Mouse (Mus musculus): ENCODE results near the gene Gm47996. TPM values are rescaled to one million over a fixed set of nuclear protein-coding genes. Genes with fewer than 3 reads are reported as not detected.

Gene Gm47996
- polyA plus RNA-seq, 1 experiment from 2014 or later, result not detected

DNA sequence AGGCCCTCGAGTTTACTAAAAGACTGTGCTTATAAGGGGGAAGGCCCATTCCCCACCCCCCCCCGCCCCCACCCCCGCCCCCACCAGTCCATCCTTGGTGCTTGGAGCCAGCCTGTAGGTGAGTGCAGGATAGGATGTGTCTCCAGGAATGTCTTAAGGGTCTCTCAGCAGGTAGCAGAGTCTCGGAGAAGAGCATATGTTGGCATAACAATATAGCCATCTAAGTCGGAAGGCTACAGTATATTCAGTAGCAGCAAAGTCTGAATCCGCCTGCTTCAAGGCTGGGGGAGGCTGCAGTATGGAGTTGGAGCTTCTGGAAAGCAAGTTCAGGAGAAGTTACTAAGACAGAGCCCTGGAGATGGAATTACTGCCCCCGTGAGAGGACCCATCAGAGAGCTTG is 10.2 kb downstream of the Gm47996 start:
- no peaks in the 10 kb centered on the region for H3K27me3 ChIP-seq (ENCODE audit: control insufficient read depth, insufficient read depth, low read length)
- ATAC-seq (ENCODE audit: low FRiP score), result no peak
- no peaks in the 10 kb centered on the region for H3K4me1 ChIP-seq (replicated peaks; ENCODE audit: control insufficient read depth, insufficient read depth, low read length)
- no peak overlapping the region for H3K27ac ChIP-seq
- H3K9me3 ChIP-seq (ENCODE audit: control insufficient read depth, low read length), result no peaks in the 10 kb centered on the region
- H3K36me3 ChIP-seq (replicated peaks; ENCODE audit: control insufficient read depth, insufficient read depth), result no peaks in the 10 kb centered on the region
- no peak overlapping the region for H3K4me2 ChIP-seq (replicated peaks)
- no peak overlapping the region for H3K9ac ChIP-seq
- H3K4me3 ChIP-seq (replicated peaks; ENCODE audit: low read length), result no peak overlapping the region
- 74% methylated on average over 7 of the region's 7 CpGs for WGBS
- no peak for DNase-seq (ENCODE audit: low spot score)

DNA sequence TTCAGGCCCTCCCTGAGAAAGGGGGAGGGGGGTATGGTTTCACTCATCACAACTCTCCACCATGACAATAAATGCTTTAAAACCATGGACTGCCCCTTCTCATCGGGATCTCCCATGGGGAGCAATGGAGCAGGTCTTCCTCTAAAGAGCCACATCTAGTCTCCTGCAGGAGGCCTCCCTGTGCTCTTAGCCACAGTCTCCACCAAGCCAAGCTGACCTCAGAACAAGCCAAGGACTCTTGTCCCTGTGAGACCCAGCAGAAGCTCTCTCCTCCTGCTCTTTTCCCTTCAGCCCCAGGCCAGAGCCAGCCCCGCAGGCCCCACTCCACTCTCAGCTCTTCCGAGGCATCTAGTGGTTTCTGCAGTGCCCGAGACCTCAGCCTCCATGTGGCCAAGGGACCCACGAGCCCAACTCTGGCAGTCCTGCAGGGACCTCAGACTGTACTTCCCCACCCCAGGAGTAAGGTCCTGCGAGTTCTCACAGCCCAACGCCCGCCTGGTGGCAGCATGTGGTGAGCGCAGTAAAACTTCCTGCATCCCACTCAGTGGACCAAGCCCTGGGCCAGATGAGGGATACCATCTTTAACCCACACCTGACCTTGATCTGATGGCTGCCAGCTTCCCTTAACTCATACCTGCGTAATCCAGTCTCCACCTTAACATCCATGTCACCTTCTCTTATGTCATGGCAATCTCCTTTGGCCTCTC is 12.8 kb downstream of the Gm47996 start:
- H3K9me3 ChIP-seq (ENCODE audit: control insufficient read depth, low read length), result no peaks in the 10 kb centered on the region
- H3K27ac ChIP-seq, result no peak overlapping the region
- H3K36me3 ChIP-seq (replicated peaks; ENCODE audit: control insufficient read depth, insufficient read depth), result no peaks in the 10 kb centered on the region
- WGBS, result 90% methylated on average over 10 of the region's 10 CpGs
- no peak for ATAC-seq (ENCODE audit: low FRiP score)
- no peak overlapping the region for H3K4me2 ChIP-seq (replicated peaks)
- no peaks in the 10 kb centered on the region for H3K4me1 ChIP-seq (replicated peaks; ENCODE audit: control insufficient read depth, insufficient read depth, low read length)
- no peak for DNase-seq (ENCODE audit: low spot score)
- no peak overlapping the region for H3K9ac ChIP-seq
- no peak overlapping the region for H3K4me3 ChIP-seq (replicated peaks; ENCODE audit: low read length)
- no peaks in the 10 kb centered on the region for H3K27me3 ChIP-seq (ENCODE audit: control insufficient read depth, insufficient read depth, low read length)

DNA sequence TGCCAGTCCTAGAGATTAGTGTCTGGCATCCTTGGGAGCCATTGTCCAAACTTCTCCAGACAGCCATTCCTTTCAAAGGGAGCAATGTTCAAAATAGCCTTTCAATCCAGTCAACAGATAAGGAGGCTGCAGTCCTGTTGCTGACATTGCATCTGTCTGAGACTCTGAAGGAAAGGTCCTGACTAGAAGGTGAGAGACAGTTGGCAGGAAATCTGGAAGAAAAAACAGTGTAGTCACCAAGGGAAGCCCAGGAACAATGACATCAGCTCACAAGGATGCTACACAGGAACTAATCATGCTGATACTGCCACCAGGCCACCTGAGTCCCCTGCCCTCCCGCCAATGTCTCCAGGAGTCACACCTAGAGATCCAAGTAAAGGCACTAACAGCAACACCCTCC is 13.4 kb downstream of the Gm47996 start:
- Histone ChIP-seq H3K9ac (no peak overlapping the region), H3K4me1 (replicated peaks; ENCODE audit: control insufficient read depth, insufficient read depth, low read length) (no peaks in the 10 kb centered on the region), H3K36me3 (replicated peaks; ENCODE audit: control insufficient read depth, insufficient read depth) (no peaks in the 10 kb centered on the region), H3K4me3 (replicated peaks; ENCODE audit: low read length) (no peak overlapping the region), H3K9me3 (ENCODE audit: control insufficient read depth, low read length) (no peaks in the 10 kb centered on the region), H3K27me3 (ENCODE audit: control insufficient read depth, insufficient read depth, low read length) (no peaks in the 10 kb centered on the region), H3K4me2 (replicated peaks) (no peak overlapping the region), H3K27ac (no peak overlapping the region)
- DNase-seq (ENCODE audit: low spot score) (no peak), ATAC-seq (ENCODE audit: low FRiP score) (no peak)
- WGBS, result 77% methylated on average over 1 of the region's 1 CpGs

- no peaks in the 10 kb centered on the region for H3K36me3 ChIP-seq (replicated peaks; ENCODE audit: control insufficient read depth, insufficient read depth)
- H3K9ac ChIP-seq, result no peak overlapping the region
- ATAC-seq (ENCODE audit: low FRiP score) (no peak), DNase-seq (ENCODE audit: low spot score) (no peak)
- H3K4me2 ChIP-seq (replicated peaks), result no peak overlapping the region
- WGBS, result 97% methylated on average over 1 of the region's 1 CpGs
- H3K27me3 ChIP-seq (ENCODE audit: control insufficient read depth, insufficient read depth, low read length), result no peaks in the 10 kb centered on the region
- H3K4me3 ChIP-seq (replicated peaks; ENCODE audit: low read length), result no peak overlapping the region
- H3K4me1 ChIP-seq (replicated peaks; ENCODE audit: control insufficient read depth, insufficient read depth, low read length), result no peaks in the 10 kb centered on the region
- no peaks in the 10 kb centered on the region for H3K9me3 ChIP-seq (ENCODE audit: control insufficient read depth, low read length)
- H3K27ac ChIP-seq, result no peak overlapping the region
These were observed 14.6 kb downstream of the Gm47996 start for GRCm38 (mm10) chr1:151224536-151224935.

DNA sequence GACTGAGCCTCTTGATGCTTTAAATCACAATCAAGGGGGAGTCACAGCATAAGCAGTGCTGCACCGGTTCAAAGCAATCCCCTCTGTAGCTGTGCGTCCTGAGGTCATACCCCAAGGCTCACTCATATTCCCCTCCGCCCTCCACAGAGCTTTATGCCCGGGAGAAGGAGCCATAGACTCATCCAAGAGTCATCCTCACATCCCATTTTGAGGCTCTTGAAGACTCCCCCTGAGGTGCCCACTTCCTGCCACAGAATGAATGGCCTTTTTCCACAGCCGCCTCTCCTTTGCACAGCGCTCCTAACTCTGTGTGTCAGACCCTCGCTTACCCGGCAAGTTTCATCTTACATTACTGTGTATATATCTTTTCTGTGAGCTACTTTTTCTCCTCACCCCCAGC is 17.6 kb downstream of the Gm47996 start:
- Histone ChIP-seq H3K4me3 (replicated peaks; ENCODE audit: low read length) (no peak overlapping the region), H3K4me1 (replicated peaks; ENCODE audit: control insufficient read depth, insufficient read depth, low read length) (no peaks in the 10 kb centered on the region), H3K27me3 (ENCODE audit: control insufficient read depth, insufficient read depth, low read length) (no peaks in the 10 kb centered on the region), H3K9me3 (ENCODE audit: control insufficient read depth, low read length) (no peaks in the 10 kb centered on the region), H3K27ac (no peak overlapping the region), H3K4me2 (replicated peaks) (no peak overlapping the region), H3K9ac (no peak overlapping the region), H3K36me3 (replicated peaks; ENCODE audit: control insufficient read depth, insufficient read depth) (no peaks in the 10 kb centered on the region)
- DNase-seq (ENCODE audit: low spot score) (no peak), ATAC-seq (ENCODE audit: low FRiP score) (no peak)
- WGBS, result 84% methylated on average over 8 of the region's 8 CpGs

DNA sequence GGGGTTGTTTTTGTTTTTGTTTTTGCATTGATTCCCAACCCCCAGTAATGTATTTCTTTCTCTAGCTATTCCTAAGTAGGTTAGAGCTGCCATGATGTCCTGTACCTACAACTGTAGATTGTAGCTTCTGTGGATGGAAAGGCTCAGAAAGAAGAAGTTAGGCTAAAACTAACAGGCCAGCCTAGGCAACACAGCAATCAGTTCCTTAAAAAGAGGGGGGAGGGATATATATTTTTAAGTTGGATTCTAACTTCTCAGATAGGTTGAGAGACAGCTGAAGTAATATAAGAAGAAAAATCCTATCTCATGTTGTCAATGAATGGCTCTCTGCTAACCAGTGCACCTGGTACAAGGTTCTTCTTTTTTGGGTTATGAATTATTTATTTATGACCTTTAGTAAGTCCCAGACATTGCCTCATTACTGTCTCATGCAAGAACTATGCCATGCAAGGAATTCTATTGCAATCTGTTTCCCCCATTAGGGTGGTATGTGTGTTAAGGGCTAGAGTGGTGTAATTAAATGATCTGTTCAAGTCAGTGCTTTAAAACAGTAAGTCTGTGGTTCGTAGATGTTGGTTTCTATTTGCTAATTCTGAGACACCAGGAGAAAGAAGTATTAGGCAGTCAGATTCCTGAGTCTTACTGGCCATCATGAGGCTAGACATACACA is 18.5 kb downstream of the Gm47996 start:
- H3K4me3 ChIP-seq (replicated peaks; ENCODE audit: low read length), result no peak overlapping the region
- no peak for ATAC-seq (ENCODE audit: low FRiP score)
- 85% methylated on average over 1 of the region's 1 CpGs for WGBS
- H3K9me3 ChIP-seq (ENCODE audit: control insufficient read depth, low read length), result no peaks in the 10 kb centered on the region
- no peaks in the 10 kb centered on the region for H3K4me1 ChIP-seq (replicated peaks; ENCODE audit: control insufficient read depth, insufficient read depth, low read length)
- no peaks in the 10 kb centered on the region for H3K27me3 ChIP-seq (ENCODE audit: control insufficient read depth, insufficient read depth, low read length)
- H3K9ac ChIP-seq, result no peak overlapping the region
- no peaks in the 10 kb centered on the region for H3K36me3 ChIP-seq (replicated peaks; ENCODE audit: control insufficient read depth, insufficient read depth)
- DNase-seq (ENCODE audit: low spot score), result no peak
- no peak overlapping the region for H3K27ac ChIP-seq
- no peak overlapping the region for H3K4me2 ChIP-seq (replicated peaks)

DNA sequence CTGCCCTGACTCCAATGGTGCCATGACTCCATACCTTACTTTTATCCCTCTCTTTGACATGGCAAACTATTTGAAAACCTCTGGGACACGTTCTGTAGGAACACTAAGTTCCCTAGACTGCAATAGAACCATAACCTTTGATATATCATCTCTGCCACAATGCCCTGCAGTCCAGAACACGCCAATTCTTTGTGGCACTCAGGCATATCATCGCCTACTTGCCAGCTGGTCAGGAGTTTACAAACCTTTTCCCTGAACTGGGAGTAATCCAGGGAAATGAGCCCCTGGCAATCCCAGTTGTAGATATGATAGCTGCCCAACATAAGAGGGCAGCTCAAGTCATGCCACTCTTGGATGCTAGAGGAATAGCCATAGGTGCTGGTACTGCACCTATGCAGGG is 22.4 kb downstream of the Gm47996 start:
- no peak for ATAC-seq (ENCODE audit: low FRiP score)
- DNase-seq (ENCODE audit: low spot score), result no peak
- Histone ChIP-seq H3K27ac (no peak overlapping the region), H3K4me1 (replicated peaks; ENCODE audit: control insufficient read depth, insufficient read depth, low read length) (no peaks in the 10 kb centered on the region), H3K9me3 (ENCODE audit: control insufficient read depth, low read length) (no peaks in the 10 kb centered on the region), H3K36me3 (replicated peaks; ENCODE audit: control insufficient read depth, insufficient read depth) (no peaks in the 10 kb centered on the region), H3K4me3 (replicated peaks; ENCODE audit: low read length) (no peak overlapping the region), H3K9ac (no peak overlapping the region), H3K4me2 (replicated peaks) (no peak overlapping the region), H3K27me3 (ENCODE audit: control insufficient read depth, insufficient read depth, low read length) (no peaks in the 10 kb centered on the region)
- WGBS, result 84% methylated on average over 3 of the region's 3 CpGs

- Histone ChIP-seq H3K27me3 (ENCODE audit: control insufficient read depth, insufficient read depth, low read length) (no peaks in the 10 kb centered on the region), H3K27ac (no peak overlapping the region), H3K36me3 (replicated peaks; ENCODE audit: control insufficient read depth, insufficient read depth) (no peaks in the 10 kb centered on the region), H3K4me2 (replicated peaks) (no peak overlapping the region), H3K9ac (no peak overlapping the region), H3K4me3 (replicated peaks; ENCODE audit: low read length) (no peak overlapping the region), H3K9me3 (ENCODE audit: control insufficient read depth, low read length) (no peaks in the 10 kb centered on the region), H3K4me1 (replicated peaks; ENCODE audit: control insufficient read depth, insufficient read depth, low read length) (no peaks in the 10 kb centered on the region)
- ATAC-seq (ENCODE audit: low FRiP score) (no peak), DNase-seq (ENCODE audit: low spot score) (no peak)
- 87% methylated on average over 3 of the region's 3 CpGs for WGBS
These were observed 23.8 kb downstream of the Gm47996 start for GRCm38 (mm10) chr1:151233756-151234155.

- 0 out of 2 replicates have a peak, but pooled peaks cover under 1% of the 10 kb centered on the region for H3K9me3 ChIP-seq (ENCODE audit: control insufficient read depth, low read length)
- WGBS, result 7% methylated on average over 2 of the region's 2 CpGs
- ATAC-seq (ENCODE audit: low FRiP score), result no peak
- H3K27ac ChIP-seq, result no peak overlapping the region
- no peak overlapping the region for H3K4me2 ChIP-seq (replicated peaks)
- DNase-seq (ENCODE audit: low spot score), result no peak
- H3K9ac ChIP-seq, result no peak overlapping the region
- H3K36me3 ChIP-seq (replicated peaks; ENCODE audit: control insufficient read depth, insufficient read depth), result no peaks in the 10 kb centered on the region
- no peak overlapping the region for H3K4me3 ChIP-seq (replicated peaks; ENCODE audit: low read length)
- no peaks in the 10 kb centered on the region for H3K4me1 ChIP-seq (replicated peaks; ENCODE audit: control insufficient read depth, insufficient read depth, low read length)
- H3K27me3 ChIP-seq (ENCODE audit: control insufficient read depth, insufficient read depth, low read length), result no peaks in the 10 kb centered on the region
These were observed 25.6 kb downstream of the Gm47996 start for GRCm38 (mm10) chr1:151235574-151235973.

Data from hindbrain, embryonic 14.5 days (tissue).